Mouse (Mus musculus) inflammation-experienced regulatory T-cells, adult 6 months (primary cell): ENCODE measurements around the gene Mfsd12. TPM values are rescaled to one million over a fixed set of nuclear protein-coding genes. Genes with fewer than 3 reads are reported as not detected.

Experiments
- ATAC-seq: one replicate; pipeline ENCODE4 v1.8.0; 2017
- polyA plus RNA-seq, 3 experiments: library from polyadenylated mRNA; unstranded; fragments of 100-300 nt; shearing (Covaris generic); gene quantifications; one replicate each; pipeline ENCODE4 v1.2.1; 2017

Gene Mfsd12
- polyA plus RNA-seq, 3 experiments from 2014 or later, result 1.6 to 2.1 (median 1.9) TPM

GRCm38 (mm10) chr10:81403511-81403910 is 46.2 kb downstream of the Mfsd12 start:
- no peak for ATAC-seq

- no peak for ATAC-seq
Measured at GRCm38 (mm10) chr10:81404082-81404481, 46.8 kb downstream of the Mfsd12 start.

- ATAC-seq, result no peak
Measured at GRCm38 (mm10) chr10:81404720-81405119, 47.4 kb downstream of the Mfsd12 start.

- ATAC-seq, result no peak
Measured at GRCm38 (mm10) chr10:81405588-81406201, 48.4 kb downstream of the Mfsd12 start.

- no peak for ATAC-seq
Measured at GRCm38 (mm10) chr10:81406504-81407440, 49.5 kb downstream of the Mfsd12 start.

GRCm38 (mm10) chr10:81407539-81408423 is 50.5 kb downstream of the Mfsd12 start:
- ATAC-seq, result peak; percentile 86

- ATAC-seq, result no peak
Measured at GRCm38 (mm10) chr10:81408424-81408729, 51.1 kb downstream of the Mfsd12 start.

GRCm38 (mm10) chr10:81408871-81409291 is 51.6 kb downstream of the Mfsd12 start:
- peak; percentile 32 for ATAC-seq

- ATAC-seq, result no peak
Measured at GRCm38 (mm10) chr10:81409330-81409729, 52.0 kb downstream of the Mfsd12 start.

GRCm38 (mm10) chr10:81410350-81410749 is 53.1 kb downstream of the Mfsd12 start:
- no peak for ATAC-seq

- no peak for ATAC-seq
Measured at GRCm38 (mm10) chr10:81410981-81411380, 53.7 kb downstream of the Mfsd12 start.

- ATAC-seq, result no peak
Measured at GRCm38 (mm10) chr10:81411471-81412400, 54.4 kb downstream of the Mfsd12 start.

GRCm38 (mm10) chr10:81412586-81413309 is 55.5 kb downstream of the Mfsd12 start:
- ATAC-seq, result no peak

GRCm38 (mm10) chr10:81413310-81414261 is 56.3 kb downstream of the Mfsd12 start:
- ATAC-seq, result no peak

GRCm38 (mm10) chr10:81414682-81415081 is 57.4 kb downstream of the Mfsd12 start:
- ATAC-seq, result no peak

GRCm38 (mm10) chr10:81415146-81415545 is 57.9 kb downstream of the Mfsd12 start:
- no peak for ATAC-seq
